Mouse (Mus musculus) heart, embryonic 14.5 days (tissue): ENCODE results near the gene March10. TPM values are rescaled to one million over a fixed set of nuclear protein-coding genes. Genes with fewer than 3 reads are reported as not detected.

Source experiments
- ATAC-seq: fragments of 200-750 bp; cut with Nextera tagmentation; 2 replicates; pipeline ENCODE4 v1.8.0; 2017; ENCODE audit warnings: low read depth, moderate TSS enrichment; ENCODE audit not compliant: insufficient number of reproducible peaks, insufficient read depth, low FRiP score
- H3K27ac ChIP-seq, 2 experiments: fragments of 200-500 bp in 1 of 2; fragments of 300-500 bp in 1 of 2; sonication (generic) in 1 of 2; replicated peaks in 1 of 2; 2 replicates each; pipeline ENCODE4 v1.5.1; 2012 to 2014; ENCODE audit warnings: low read depth in 2 of 2, low read length in 2 of 2, control low read depth in 1 of 2, mild to moderate bottlenecking in 1 of 2, mixed read lengths in 1 of 2; ENCODE audit not compliant: control insufficient read depth in 1 of 2, insufficient read depth in 1 of 2
- H3K27me3 ChIP-seq: fragments of 300-500 bp; sonication (generic); 2 replicates; pipeline ENCODE4 v1.6.1; 2014; ENCODE audit warnings: mild to moderate bottlenecking, low read length, control low read depth; ENCODE audit not compliant: control insufficient read depth, insufficient read depth
- H3K36me3 ChIP-seq: fragments of 300-500 bp; sonication (generic); 2 replicates; pipeline ENCODE4 v1.6.1; 2014; ENCODE audit warnings: mild to moderate bottlenecking, control low read depth, low read length, mixed read lengths; ENCODE audit not compliant: control insufficient read depth, insufficient read depth
- H3K4me1 ChIP-seq, 2 experiments: fragments of 200-500 bp in 1 of 2; fragments of 300-500 bp in 1 of 2; sonication (generic) in 1 of 2; 2 replicates each; pipeline ENCODE4 v1.6.1; 2012 to 2014; ENCODE audit warnings: low read length in 2 of 2, control low read depth in 1 of 2, mixed read lengths in 1 of 2; ENCODE audit not compliant: control insufficient read depth in 2 of 2, insufficient read depth in 2 of 2
- H3K4me2 ChIP-seq: fragments of 300-500 bp; sonication (generic); 2 replicates; pipeline ENCODE4 v1.6.1; 2014; ENCODE audit warnings: mild to moderate bottlenecking, low read length
- H3K4me3 ChIP-seq, 2 experiments: fragments of 200-500 bp in 1 of 2; fragments of 300-500 bp in 1 of 2; sonication (generic) in 1 of 2; 2 replicates each; pipeline ENCODE4 v1.5.1; 2012 to 2014; ENCODE audit warnings: low read length in 2 of 2, mild to moderate bottlenecking in 2 of 2, control low read depth in 1 of 2, low read depth in 1 of 2, moderate library complexity in 1 of 2; ENCODE audit not compliant: control insufficient read depth in 1 of 2, insufficient read depth in 1 of 2
- H3K9ac ChIP-seq: fragments of 300-500 bp; sonication (generic); 2 replicates; pipeline ENCODE4 v1.6.1; 2014; ENCODE audit warnings: mild to moderate bottlenecking, low read length
- H3K9me3 ChIP-seq: fragments of 300-500 bp; sonication (generic); 2 replicates; pipeline ENCODE4 v1.6.1; 2016; ENCODE audit warnings: low read length, control low read depth; ENCODE audit not compliant: control insufficient read depth
- WGBS: fragments of 180-500 bp; shearing (Covaris S2); extraction: QIAGEN DNeasy Blood & Tissue Kit; methylation state at CpG from one replicate; pipeline ENCODE4 v1.1.7; 2014; 5-methylcytosine and 5-hydroxymethylcytosine counted together
- polyA plus RNA-seq: library from polyadenylated mRNA; unstranded; fragments of >200 nt; fragmentation: Nextera tagmentation; extraction: Ambion mirVana; gene quantifications from 2 replicates; pipeline ENCODE4 v1.2.1, GENCODE M21; 2014

Gene March10
- polyA plus RNA-seq, 1 experiment from 2014 or later, result 0.28 TPM

GRCm38 (mm10) chr11:105312311-105312942 is 144.1 kb downstream of the March10 start:
- peaks cover 42 to 58% of the 10 kb centered on the region in 2 experiments for H3K4me1 ChIP-seq
- H3K9me3 ChIP-seq, result no peaks in the 10 kb centered on the region
- peak overlapping the region; percentile 7; the same call in 1 of the 2 replicates for H3K4me2 ChIP-seq
- no peaks in the 10 kb centered on the region for H3K36me3 ChIP-seq
- H3K27me3 ChIP-seq, result no peaks in the 10 kb centered on the region
- peak overlapping the region; percentile 51 to 76 for H3K27ac ChIP-seq
- H3K4me3 ChIP-seq, result no peak overlapping the region
- 26% methylated on average over 12 of the region's 12 CpGs for WGBS
- ATAC-seq, result no peak
- peak overlapping the region; percentile 10; the same call in 1 of the 2 replicates for H3K9ac ChIP-seq

- Histone ChIP-seq H3K4me3 (no peak overlapping the region), H3K4me1 (peaks cover 42 to 58% of the 10 kb centered on the region in 2 experiments), H3K27ac (peak overlapping the region in 1 of 2 experiments; percentile 47; a peak in 2 of 4 replicates), H3K4me2 (peak overlapping the region; percentile 14; the same call in 1 of the 2 replicates), H3K27me3 (no peaks in the 10 kb centered on the region), H3K9me3 (no peaks in the 10 kb centered on the region), H3K9ac (no peak overlapping the region), H3K36me3 (no peaks in the 10 kb centered on the region)
- WGBS, result 64% methylated on average over 24 of the region's 24 CpGs
- no peak; the same call in 1 of the 2 replicates for ATAC-seq
Measured at GRCm38 (mm10) chr11:105311291-105311975, 145.1 kb downstream of the March10 start.

Other genes starting within 250 kb of the March10 start
- gene Mrc2, start 164.1 kb downstream of the March10 start, polyA plus RNA-seq, result 4.4 and 6.1 TPM in 2 replicates
- gene Tanc2, start 133.3 kb upstream of the March10 start, polyA plus RNA-seq, result 24.1 and 26.2 TPM in 2 replicates